Mouse (Mus musculus) lung, postnatal 0 days (tissue): Measurements from ENCODE around the gene H2-K1. TPM values are rescaled to one million over a fixed set of nuclear protein-coding genes. Genes with fewer than 3 reads are reported as not detected.
A peak's percentile ranks its signal among the peaks of the same experiment; 100 is the strongest.

Source experiments
- ATAC-seq: fragments of 200-750 bp; cut with Nextera tagmentation; 2 replicates; pipeline ENCODE4 v1.8.0; 2017; ENCODE audit warnings: moderate library complexity
- DNase-seq: peaks from one replicate; pipeline ENCODE4 v3.0.0-alpha.2; 2016; ENCODE audit warnings: low spot score
- H3K27ac ChIP-seq: fragments of 300-500 bp; sonication (generic); 2 replicates; pipeline ENCODE4 v1.5.1; 2014; ENCODE audit warnings: antibody characterized with exemption, mild to moderate bottlenecking, low read length, mixed read lengths
- H3K27me3 ChIP-seq: fragments of 300-500 bp; sonication (generic); replicated peaks from 2 replicates; pipeline ENCODE4 v1.6.1; 2014; ENCODE audit warnings: low read length, mixed read lengths; ENCODE audit not compliant: insufficient read depth
- H3K36me3 ChIP-seq: fragments of 300-500 bp; sonication (generic); 2 replicates; pipeline ENCODE4 v1.6.1; 2014; ENCODE audit warnings: low read length, mixed read lengths; ENCODE audit not compliant: insufficient read depth
- H3K4me1 ChIP-seq: fragments of 300-500 bp; sonication (generic); 2 replicates; pipeline ENCODE4 v1.6.1; 2014; ENCODE audit warnings: antibody characterized with exemption, low read depth, low read length, mixed read lengths; ENCODE audit not compliant: insufficient read depth
- H3K4me2 ChIP-seq: fragments of 300-500 bp; sonication (generic); replicated peaks from 2 replicates; pipeline ENCODE4 v1.6.1; 2014; ENCODE audit warnings: low read depth, mild to moderate bottlenecking, low read length, moderate library complexity, mixed read lengths
- H3K4me3 ChIP-seq: fragments of 300-500 bp; sonication (generic); 2 replicates; pipeline ENCODE4 v1.5.1; 2014; ENCODE audit warnings: low read depth, low read length
- H3K9ac ChIP-seq: fragments of 300-500 bp; sonication (generic); replicated peaks from 2 replicates; pipeline ENCODE4 v1.6.1; 2014; ENCODE audit warnings: low read depth, mild to moderate bottlenecking
- H3K9me3 ChIP-seq: fragments of 300-500 bp; sonication (generic); 2 replicates; pipeline ENCODE4 v1.6.1; 2016; ENCODE audit warnings: low read length, mixed read lengths
- CTCF ChIP-seq: IDR thresholded peaks from 2 replicates; pipeline ENCODE4 v1.5.1; 2016; ENCODE audit warnings: antibody characterized with exemption, mild to moderate bottlenecking
- EP300 ChIP-seq: IDR thresholded peaks from 2 replicates; pipeline ENCODE4 v1.6.1; 2016; ENCODE audit warnings: antibody characterized with exemption, mild to moderate bottlenecking, control low read depth
- WGBS: fragments of 180-500 bp; shearing (Covaris S2); extraction: QIAGEN DNeasy Blood & Tissue Kit; methylation state at CpG from one replicate; pipeline ENCODE4 v1.1.7; 2014; 5-methylcytosine and 5-hydroxymethylcytosine counted together
- polyA plus RNA-seq: library from polyadenylated mRNA; unstranded; fragments of >200 nt; fragmentation: Nextera tagmentation; extraction: Ambion mirVana; gene quantifications from 2 replicates; pipeline ENCODE4 v1.2.1, GENCODE M21; 2015

The H2-K1 gene
- polyA plus RNA-seq, 1 experiment from 2014 or later = 222 TPM

DNA sequence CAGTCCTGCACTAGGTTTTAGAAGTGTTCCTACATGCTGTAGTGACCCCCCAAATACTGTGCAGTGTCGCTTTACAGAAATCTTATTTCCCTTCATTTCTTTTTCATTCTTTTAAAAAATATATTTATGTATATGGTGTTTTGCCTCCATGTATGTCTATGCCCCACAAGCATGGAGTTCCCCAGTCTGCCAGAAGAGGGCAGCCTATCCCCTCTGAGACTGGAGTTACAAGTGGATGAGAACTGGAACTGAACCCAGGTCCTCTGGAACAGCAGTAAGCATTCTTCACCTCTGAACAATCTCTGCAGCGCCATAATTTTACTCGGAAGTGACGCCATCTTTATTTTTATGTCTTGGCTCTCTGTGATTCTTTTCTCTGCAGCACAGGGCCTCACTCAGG lies 30.8 kb downstream of the H2-K1 start:
- H3K4me2 ChIP-seq = no peak overlapping the region
- H3K4me1 ChIP-seq = no peaks in the 10 kb centered on the region
- 75% methylated on average over 4 of the region's 4 CpGs for WGBS
- no peak overlapping the region for H3K4me3 ChIP-seq
- TF ChIP-seq EP300 (no peak), CTCF (peak; percentile 45)
- no peaks in the 10 kb centered on the region for H3K36me3 ChIP-seq
- H3K27me3 ChIP-seq = no peaks in the 10 kb centered on the region
- DNase-seq (no peak), ATAC-seq (no peak)
- no peaks in the 10 kb centered on the region for H3K9me3 ChIP-seq
- no peak overlapping the region for H3K9ac ChIP-seq
- H3K27ac ChIP-seq = no peak overlapping the region

GRCm38 (mm10) chr17:33968927-33969326 lies 31.2 kb downstream of the H2-K1 start:
- Histone ChIP-seq H3K4me1 (no peaks in the 10 kb centered on the region), H3K27ac (no peak overlapping the region), H3K9ac (no peak overlapping the region), H3K9me3 (no peaks in the 10 kb centered on the region), H3K36me3 (no peaks in the 10 kb centered on the region), H3K27me3 (no peaks in the 10 kb centered on the region), H3K4me2 (no peak overlapping the region), H3K4me3 (no peak overlapping the region)
- DNase-seq = peak; percentile 78
- ATAC-seq = peak; percentile 76
- 26% methylated on average over 5 of the region's 5 CpGs for WGBS
- TF ChIP-seq CTCF (peak; percentile 61), EP300 (no peak)

DNA sequence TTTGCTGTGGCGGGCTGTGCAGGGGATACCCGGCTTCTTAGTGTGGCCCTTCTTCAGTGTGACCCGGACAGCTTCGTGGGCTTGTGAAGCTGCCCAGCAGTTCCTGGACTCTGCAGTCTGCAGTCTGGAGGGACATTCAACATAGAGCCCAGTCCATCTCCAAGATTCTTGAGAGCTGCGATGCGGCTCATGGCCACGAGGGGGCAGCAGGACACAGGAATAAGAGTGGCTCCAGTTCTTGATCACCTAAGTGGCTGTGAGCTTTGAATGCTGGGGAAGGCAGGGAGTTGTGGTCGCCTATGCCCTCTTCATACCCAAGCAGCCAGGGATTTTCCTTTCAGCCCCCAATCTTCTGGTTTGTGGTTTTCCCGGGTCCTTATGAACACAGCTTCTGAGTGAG lies 31.7 kb downstream of the H2-K1 start:
- Histone ChIP-seq H3K36me3 (no peaks in the 10 kb centered on the region), H3K9ac (no peak overlapping the region), H3K27ac (no peak overlapping the region), H3K4me2 (no peak overlapping the region), H3K27me3 (no peaks in the 10 kb centered on the region), H3K4me3 (no peak overlapping the region), H3K9me3 (no peaks in the 10 kb centered on the region), H3K4me1 (no peaks in the 10 kb centered on the region)
- WGBS = 5% methylated on average over 9 of the region's 9 CpGs
- TF ChIP-seq CTCF (peak; percentile 93), EP300 (no peak)
- peak; percentile 83 for DNase-seq
- ATAC-seq = peak; percentile 85

GRCm38 (mm10) chr17:33965846-33966550 lies 34.1 kb downstream of the H2-K1 start:
- H3K4me3 ChIP-seq = no peak overlapping the region
- TF ChIP-seq CTCF (no peak), EP300 (no peak)
- H3K9ac ChIP-seq = no peak overlapping the region
- H3K27ac ChIP-seq = no peak overlapping the region
- ATAC-seq (no peak), DNase-seq (no peak)
- H3K36me3 ChIP-seq = peaks cover 8% of the 10 kb centered on the region; the same call in 1 of the 2 replicates
- H3K9me3 ChIP-seq = no peaks in the 10 kb centered on the region
- no peaks in the 10 kb centered on the region for H3K4me1 ChIP-seq
- no peaks in the 10 kb centered on the region for H3K27me3 ChIP-seq
- 75% methylated on average over 16 of the region's 16 CpGs for WGBS
- H3K4me2 ChIP-seq = no peak overlapping the region

- 89% methylated on average over 17 of the region's 17 CpGs for WGBS
- Histone ChIP-seq H3K9me3 (no peaks in the 10 kb centered on the region), H3K4me2 (no peak overlapping the region), H3K27me3 (no peaks in the 10 kb centered on the region), H3K27ac (no peak overlapping the region), H3K4me3 (no peak overlapping the region), H3K4me1 (no peaks in the 10 kb centered on the region), H3K9ac (no peak overlapping the region), H3K36me3 (peaks cover 8% of the 10 kb centered on the region; the same call in 1 of the 2 replicates)
- no peak for ATAC-seq
- no peak for TF ChIP-seq CTCF
- no peak for TF ChIP-seq EP300
- no peak for DNase-seq
These were observed 34.9 kb downstream of the H2-K1 start for GRCm38 (mm10) chr17:33965082-33965845.

DNA sequence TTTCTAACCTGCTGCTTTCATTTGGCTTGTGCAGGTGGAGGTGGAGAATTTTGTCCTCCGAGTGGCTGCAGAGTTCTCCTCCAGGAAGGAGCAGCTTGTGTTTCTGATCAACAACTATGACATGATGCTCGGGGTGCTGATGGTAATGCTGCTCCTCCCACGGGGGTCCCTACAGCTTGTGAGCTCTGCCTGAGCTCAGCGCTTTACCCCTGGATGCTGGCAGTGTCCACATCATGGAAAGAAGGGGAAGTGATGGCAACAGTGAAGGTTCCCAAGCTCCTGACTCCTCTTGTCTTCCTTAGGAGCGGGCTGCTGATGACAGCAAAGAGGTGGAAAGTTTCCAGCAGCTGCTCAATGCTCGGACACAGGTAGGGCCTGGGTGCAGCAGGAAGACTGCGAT lies 37.3 kb downstream of the H2-K1 start:
- Histone ChIP-seq H3K27me3 (no peaks in the 10 kb centered on the region), H3K4me2 (no peak overlapping the region), H3K36me3 (peaks cover 8% of the 10 kb centered on the region; the same call in 1 of the 2 replicates), H3K27ac (no peak overlapping the region), H3K9ac (no peak overlapping the region), H3K9me3 (no peaks in the 10 kb centered on the region), H3K4me3 (no peak overlapping the region), H3K4me1 (no peaks in the 10 kb centered on the region)
- 95% methylated on average over 7 of the region's 7 CpGs for WGBS
- no peak for ATAC-seq
- no peak for TF ChIP-seq CTCF
- no peak for TF ChIP-seq EP300
- no peak for DNase-seq
